Mouse (Mus musculus) liver, embryonic 14.5 days (tissue): ENCODE measurements around the gene Pou3f1. TPM values are rescaled to one million over a fixed set of nuclear protein-coding genes. Genes with fewer than 3 reads are reported as not detected.

Experiments
- ATAC-seq: fragments of 200-750 bp; cut with Nextera tagmentation; 2 replicates; pipeline ENCODE4 v1.8.0; 2017; ENCODE audit warnings: moderate number of reproducible peaks, mild to moderate bottlenecking, moderate library complexity; ENCODE audit not compliant: insufficient read depth
- DNase-seq, 3 experiments: peaks; one replicate each; pipeline ENCODE4 v3.0.0-alpha.2; 2012 to 2013; ENCODE audit warnings: low read depth in 3 of 3, low spot score in 3 of 3
- H3K27ac ChIP-seq: fragments of 300-500 bp; sonication (generic); 2 replicates; pipeline ENCODE4 v1.5.1; 2014; ENCODE audit warnings: moderate library complexity, mild to moderate bottlenecking, control low read depth, inconsistent platforms
- H3K27me3 ChIP-seq: fragments of 300-500 bp; sonication (generic); 2 replicates; pipeline ENCODE4 v1.6.1; 2014; ENCODE audit warnings: mild to moderate bottlenecking, low read length, moderate library complexity; ENCODE audit not compliant: control insufficient read depth, insufficient read depth
- H3K36me3 ChIP-seq: fragments of 300-500 bp; sonication (generic); replicated peaks from 2 replicates; pipeline ENCODE4 v1.6.1; 2014; ENCODE audit warnings: low read depth; ENCODE audit not compliant: control insufficient read depth, insufficient read depth
- H3K4me1 ChIP-seq, 2 experiments: fragments of 200-500 bp in 1 of 2; fragments of 300-500 bp in 1 of 2; sonication (generic) in 1 of 2; replicated peaks; 2 replicates each; pipeline ENCODE4 v1.6.1; 2012 to 2014; ENCODE audit warnings: antibody characterized with exemption in 1 of 2, inconsistent platforms in 1 of 2, low read length in 1 of 2; ENCODE audit not compliant: control insufficient read depth in 2 of 2, insufficient read depth in 2 of 2
- H3K4me2 ChIP-seq: fragments of 300-500 bp; sonication (generic); 2 replicates; pipeline ENCODE4 v1.6.1; 2014; ENCODE audit warnings: low read depth, mild to moderate bottlenecking, control low read depth, moderate library complexity
- H3K4me3 ChIP-seq, 2 experiments: fragments of 200-500 bp in 1 of 2; fragments of 300-500 bp in 1 of 2; sonication (generic) in 1 of 2; 2 replicates each; pipeline ENCODE4 v1.5.1; 2012 to 2014; ENCODE audit warnings: low read depth in 2 of 2, low read length in 2 of 2, mild to moderate bottlenecking in 2 of 2, control low read depth in 1 of 2, inconsistent platforms in 1 of 2, moderate library complexity in 1 of 2; ENCODE audit not compliant: insufficient read depth in 1 of 2
- H3K9ac ChIP-seq: fragments of 300-500 bp; sonication (generic); replicated peaks from 2 replicates; pipeline ENCODE4 v1.6.1; 2014; ENCODE audit warnings: mild to moderate bottlenecking, control low read depth, moderate library complexity
- H3K9me3 ChIP-seq: fragments of 300-500 bp; sonication (generic); 2 replicates; pipeline ENCODE4 v1.6.1; 2016; ENCODE audit warnings: low read length, mixed read lengths; ENCODE audit not compliant: control insufficient read depth
- CTCF ChIP-seq: IDR thresholded peaks from 2 replicates; pipeline ENCODE4 v1.5.1; 2016; ENCODE audit warnings: antibody characterized with exemption, low read depth, control low read depth
- EP300 ChIP-seq: IDR thresholded peaks from 2 replicates; pipeline ENCODE4 v1.6.1; 2016; ENCODE audit warnings: antibody characterized with exemption, low read depth
- WGBS: fragments of 180-500 bp; shearing (Covaris S2); extraction: QIAGEN DNeasy Blood & Tissue Kit; methylation state at CpG from one replicate; pipeline ENCODE4 v1.1.7; 2014; ENCODE audit not compliant: insufficient replicate concordance; 5-methylcytosine and 5-hydroxymethylcytosine counted together
- polyA plus RNA-seq, 2 experiments: library from polyadenylated mRNA; depleted of rRNA in 1 of 2; stranded (reverse) in 1 of 2; unstranded in 1 of 2; fragments of >200 nt; fragmentation: Nextera tagmentation in 1 of 2; extraction: Ambion mirVana in 1 of 2; gene quantifications; 2 replicates each; pipeline versions ENCODE4 v1.2.1 to v1.2.3; 2012 to 2014

The Pou3f1 gene
- polyA plus RNA-seq, 2 experiments = 0.01 TPM; not detected in 1

DNA sequence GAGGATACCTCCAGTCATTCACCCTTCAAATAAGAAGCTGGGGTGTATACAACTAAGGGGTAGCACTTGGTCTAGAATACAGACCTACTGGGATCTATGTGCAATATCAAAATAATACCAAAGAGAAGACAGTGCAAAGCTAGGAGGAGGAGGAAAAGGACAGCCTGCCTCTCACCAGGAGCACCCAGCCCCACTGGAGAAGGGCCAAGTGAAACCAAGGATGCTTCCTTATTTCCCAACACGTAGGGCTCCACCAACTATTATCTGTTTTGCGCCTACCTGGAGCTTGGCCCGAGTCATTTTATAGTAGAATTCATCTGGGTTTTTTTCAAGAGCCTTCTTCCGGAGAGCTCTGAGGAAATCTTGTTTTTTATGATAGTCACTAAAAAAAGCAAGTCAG, 26.9 kb downstream of the Pou3f1 start:
- Histone ChIP-seq H3K27me3 (no peaks in the 10 kb centered on the region), H3K4me1 (no peaks in the 10 kb centered on the region), H3K9ac (no peak overlapping the region), H3K36me3 (peaks cover 34% of the 10 kb centered on the region), H3K4me3 (no peak overlapping the region), H3K27ac (no peak overlapping the region), H3K4me2 (no peak overlapping the region), H3K9me3 (no peaks in the 10 kb centered on the region)
- DNase-seq (no peak), ATAC-seq (no peak)
- TF ChIP-seq CTCF (no peak), EP300 (no peak)
- WGBS = 78% methylated on average over 4 of the region's 4 CpGs

DNA sequence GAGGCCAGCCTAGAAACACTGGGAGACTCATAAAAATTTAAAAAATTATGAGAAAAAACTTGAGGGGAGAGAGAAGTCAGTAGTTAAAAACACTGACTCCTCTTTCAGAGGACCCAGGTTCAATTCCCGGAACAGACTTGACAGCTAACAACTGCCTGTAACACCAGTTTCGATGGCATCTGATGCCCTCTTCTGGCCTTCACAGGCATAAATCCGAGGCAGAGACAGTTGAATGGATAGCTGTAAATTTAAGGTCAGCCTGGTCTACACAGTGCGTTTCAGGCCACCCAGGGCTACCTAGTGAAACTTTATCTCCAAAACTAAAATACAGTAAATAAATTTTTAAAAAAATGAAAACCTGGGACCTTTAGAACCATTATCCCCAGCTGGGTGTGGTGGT, 28.4 kb downstream of the Pou3f1 start:
- no peak for TF ChIP-seq EP300
- peak; percentile 43 for TF ChIP-seq CTCF
- no peak for DNase-seq
- no peak overlapping the region for H3K9ac ChIP-seq
- no peaks in the 10 kb centered on the region for H3K27me3 ChIP-seq
- no peak overlapping the region for H3K27ac ChIP-seq
- H3K4me3 ChIP-seq = no peak overlapping the region
- no peaks in the 10 kb centered on the region for H3K4me1 ChIP-seq
- H3K4me2 ChIP-seq = no peak overlapping the region
- 64% methylated on average over 4 of the region's 4 CpGs for WGBS
- ATAC-seq = no peak
- H3K9me3 ChIP-seq = no peaks in the 10 kb centered on the region
- H3K36me3 ChIP-seq = peaks cover 28% of the 10 kb centered on the region

DNA sequence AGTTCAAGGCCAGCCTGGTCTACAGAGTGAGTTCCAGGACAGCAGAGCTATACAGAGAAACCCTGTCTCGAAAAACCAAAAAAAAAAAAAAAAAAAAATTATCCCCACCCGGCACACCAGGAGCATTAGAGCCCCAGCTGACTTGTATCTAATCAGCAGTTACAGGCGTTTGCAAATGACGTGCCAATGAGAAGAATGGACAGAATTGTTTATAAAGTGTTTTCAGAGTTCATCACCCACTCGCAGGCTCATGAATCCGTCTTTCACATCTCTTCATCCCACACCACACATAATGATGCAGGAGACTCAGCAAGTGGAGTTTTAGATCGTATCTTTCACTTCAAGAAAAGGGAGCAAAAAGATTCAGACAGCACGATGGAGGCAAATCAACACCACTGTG, 28.8 kb downstream of the Pou3f1 start:
- TF ChIP-seq EP300 = no peak
- no peak for TF ChIP-seq CTCF
- peaks cover 28% of the 10 kb centered on the region for H3K36me3 ChIP-seq
- H3K9ac ChIP-seq = no peak overlapping the region
- H3K4me3 ChIP-seq = no peak overlapping the region
- no peaks in the 10 kb centered on the region for H3K9me3 ChIP-seq
- no peak for DNase-seq
- no peak for ATAC-seq
- 57% methylated on average over 8 of the region's 8 CpGs for WGBS
- H3K4me1 ChIP-seq = no peaks in the 10 kb centered on the region
- no peak overlapping the region for H3K27ac ChIP-seq
- no peaks in the 10 kb centered on the region for H3K27me3 ChIP-seq
- H3K4me2 ChIP-seq = no peak overlapping the region

DNA sequence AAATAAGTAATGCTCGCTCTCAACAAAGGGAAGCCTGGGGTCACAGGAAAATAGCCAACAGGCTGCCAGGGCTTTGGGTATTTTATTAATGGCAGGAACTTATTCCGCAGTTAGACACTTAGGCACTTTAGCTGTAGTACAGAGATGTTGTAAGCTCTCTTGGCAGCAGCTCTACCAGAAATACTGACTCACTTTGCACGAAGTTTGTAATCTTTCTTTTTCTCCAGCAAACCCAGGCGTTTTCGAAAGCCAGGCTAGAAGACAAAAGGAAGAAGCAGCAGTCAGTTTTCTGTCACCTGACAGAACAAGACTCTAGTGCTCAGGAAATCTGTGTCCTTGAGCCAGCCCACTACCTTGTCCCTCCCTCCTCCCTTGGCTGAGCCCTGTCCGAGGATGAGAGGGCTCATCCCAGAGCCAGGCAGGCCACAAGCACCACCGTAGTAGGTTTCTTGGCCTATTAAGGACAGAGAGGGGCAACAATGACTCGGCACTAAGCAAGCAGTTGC, 29.3 kb downstream of the Pou3f1 start:
- TF ChIP-seq EP300 = no peak
- TF ChIP-seq CTCF = no peak
- DNase-seq (no peak), ATAC-seq (no peak)
- no peaks in the 10 kb centered on the region for H3K27me3 ChIP-seq
- no peak overlapping the region for H3K9ac ChIP-seq
- 70% methylated on average over 8 of the region's 8 CpGs for WGBS
- no peaks in the 10 kb centered on the region for H3K9me3 ChIP-seq
- no peak overlapping the region for H3K4me3 ChIP-seq
- H3K4me1 ChIP-seq = no peaks in the 10 kb centered on the region; a peak in 1 of 4 replicates
- peaks cover 25% of the 10 kb centered on the region for H3K36me3 ChIP-seq
- no peak overlapping the region for H3K4me2 ChIP-seq
- no peak overlapping the region for H3K27ac ChIP-seq

DNA sequence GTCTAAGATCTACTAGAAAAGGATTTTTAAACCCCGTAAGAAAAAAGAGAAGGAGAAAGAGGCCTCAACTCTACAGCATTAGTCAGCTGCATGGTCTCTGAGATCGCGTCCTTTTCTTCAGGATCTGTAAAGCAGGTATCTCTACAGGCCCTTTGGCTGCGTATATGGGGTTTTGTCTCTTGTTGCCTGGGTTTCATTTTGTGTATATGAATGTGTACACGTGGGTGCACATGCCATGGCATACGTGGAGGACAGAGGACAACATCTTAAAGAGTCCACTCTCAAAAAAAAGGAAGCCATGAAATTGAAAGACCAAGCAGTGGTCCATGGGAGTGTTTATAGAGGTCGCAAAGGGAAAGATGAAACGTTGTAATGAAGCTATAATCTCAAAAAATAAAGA, 34.8 kb downstream of the Pou3f1 start:
- no peak for ATAC-seq
- Histone ChIP-seq H3K4me3 (no peak overlapping the region), H3K27ac (peak overlapping the region; percentile 13), H3K9me3 (no peaks in the 10 kb centered on the region), H3K27me3 (no peaks in the 10 kb centered on the region), H3K36me3 (no peaks in the 10 kb centered on the region; the same call in none of the 2 replicates), H3K4me2 (peak overlapping the region; percentile 80), H3K9ac (peak overlapping the region; percentile 23; the same call in 1 of the 2 replicates), H3K4me1 (peaks cover 7 to 18% of the 10 kb centered on the region in 2 experiments; a peak in 3 of 4 replicates)
- DNase-seq = no peak
- TF ChIP-seq CTCF (no peak), EP300 (no peak)
- 58% methylated on average over 8 of the region's 8 CpGs for WGBS
